Mouse (Mus musculus) G1E (cell line): Measurements from ENCODE around the gene Ptpn14.

Experiments used
- CTCF ChIP-seq: IDR thresholded peaks from 2 replicates; pipeline ENCODE4 v1.5.1; 2012; ENCODE audit warnings: low read depth, low read length, inconsistent platforms, mixed read lengths
- GATA1 ChIP-seq: IDR thresholded peaks from 2 replicates; pipeline ENCODE4 v1.6.1; 2012; ENCODE audit warnings: borderline replicate concordance, low read length, inconsistent platforms, mixed read lengths
- POLR2AphosphoS5 ChIP-seq: IDR thresholded peaks from 2 replicates; pipeline ENCODE4 v1.6.1; 2012; ENCODE audit warnings: low read depth, low read length, inconsistent platforms; ENCODE audit not compliant: insufficient replicate concordance

DNA sequence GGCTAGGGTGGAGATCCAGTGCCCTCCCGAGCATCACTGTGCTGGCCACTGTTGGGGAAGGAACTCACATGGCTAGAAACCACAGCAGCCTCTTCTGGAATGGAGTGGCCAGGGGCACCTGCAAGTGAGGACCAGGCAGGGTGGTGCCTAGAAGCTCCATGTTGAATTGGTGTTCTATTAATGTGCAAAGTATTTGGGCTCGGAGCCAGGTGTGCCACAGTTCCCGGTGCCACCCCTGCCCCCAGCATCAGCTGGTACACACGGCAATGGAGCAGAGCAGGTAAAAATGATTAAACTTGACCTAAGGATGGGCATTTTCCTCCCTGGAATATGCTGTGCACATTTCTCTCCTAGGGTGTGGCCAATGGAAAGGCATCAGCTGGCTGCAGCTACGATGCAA lies 14.0 kb downstream of the Ptpn14 start:
- TF ChIP-seq CTCF (no peak), GATA1 (no peak), POLR2AphosphoS5 (no peak)
